Mouse (Mus musculus) brain, embryonic 18.5 days (tissue): ENCODE measurements at regions not wholly inside any gene's neighbourhood (a gene's known extent, or its start where the extent isn't known, plus 50 kb on each side); places are given as distances from the start of the nearest gene placed in this dataset.

Experiments used
- DNase-seq: peaks from one replicate; pipeline ENCODE4 v3.0.0-alpha.2; 2012; ENCODE audit warnings: low read depth, low spot score

DNA sequence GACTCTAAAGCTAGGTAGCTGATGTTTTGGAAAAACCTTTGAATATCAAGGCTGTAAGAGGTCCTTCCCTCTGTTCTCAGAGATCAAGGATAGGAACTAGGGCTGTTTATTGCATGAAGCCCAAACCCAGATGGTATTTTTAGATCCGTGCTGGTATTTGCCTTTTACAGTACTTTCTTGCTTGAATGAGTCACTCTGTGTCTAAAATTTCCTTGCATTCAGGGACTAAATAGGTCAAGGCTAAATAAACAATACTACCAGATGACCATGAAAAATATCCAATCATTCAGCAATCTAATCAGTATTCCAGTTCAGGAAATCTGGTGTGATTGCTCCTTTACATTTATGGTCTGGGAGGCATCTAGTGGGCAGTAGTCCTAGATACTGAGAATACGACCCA, 243.6 kb downstream of the Btg1 start:
- DNase-seq: no peak

DNA sequence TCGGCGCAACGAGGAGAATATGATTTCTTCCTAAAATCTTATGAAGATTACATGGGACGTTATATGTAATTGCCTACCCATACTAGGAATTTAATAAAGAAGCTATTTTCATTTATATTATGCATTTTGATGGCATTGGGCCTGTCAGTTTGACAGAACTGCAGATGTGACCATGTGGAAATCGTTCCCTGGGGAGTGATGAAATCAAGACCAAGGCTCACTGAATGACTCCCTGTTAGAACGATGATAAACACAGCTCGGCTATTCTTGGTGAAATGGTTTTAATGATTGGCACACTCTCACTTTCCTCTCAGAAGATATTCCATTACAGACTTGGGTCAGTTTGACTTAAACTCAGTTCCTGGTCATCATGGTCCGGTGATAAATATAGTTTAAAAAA, 246.4 kb downstream of the Btg1 start:
- no peak for DNase-seq

DNA sequence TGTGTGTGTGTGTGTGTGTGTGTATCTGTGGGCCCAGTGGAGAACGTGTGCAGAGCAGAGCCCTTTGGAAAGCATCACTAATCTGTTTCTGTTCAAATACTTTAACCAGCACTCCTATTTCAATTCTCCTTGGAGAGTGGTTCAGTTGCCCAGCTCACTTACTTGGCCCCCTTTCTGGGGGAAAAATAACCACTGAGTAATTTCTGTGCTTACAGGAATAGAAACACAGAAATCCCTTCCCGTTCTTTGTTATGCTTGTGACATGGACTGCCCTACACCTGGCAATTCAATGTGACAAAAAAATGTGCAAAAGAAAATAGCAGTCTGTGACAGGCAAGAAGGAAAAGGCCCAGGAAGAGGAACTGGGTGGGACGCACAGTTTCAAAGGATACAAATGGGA, 249.7 kb downstream of the Btg1 start:
- DNase-seq: no peak

DNA sequence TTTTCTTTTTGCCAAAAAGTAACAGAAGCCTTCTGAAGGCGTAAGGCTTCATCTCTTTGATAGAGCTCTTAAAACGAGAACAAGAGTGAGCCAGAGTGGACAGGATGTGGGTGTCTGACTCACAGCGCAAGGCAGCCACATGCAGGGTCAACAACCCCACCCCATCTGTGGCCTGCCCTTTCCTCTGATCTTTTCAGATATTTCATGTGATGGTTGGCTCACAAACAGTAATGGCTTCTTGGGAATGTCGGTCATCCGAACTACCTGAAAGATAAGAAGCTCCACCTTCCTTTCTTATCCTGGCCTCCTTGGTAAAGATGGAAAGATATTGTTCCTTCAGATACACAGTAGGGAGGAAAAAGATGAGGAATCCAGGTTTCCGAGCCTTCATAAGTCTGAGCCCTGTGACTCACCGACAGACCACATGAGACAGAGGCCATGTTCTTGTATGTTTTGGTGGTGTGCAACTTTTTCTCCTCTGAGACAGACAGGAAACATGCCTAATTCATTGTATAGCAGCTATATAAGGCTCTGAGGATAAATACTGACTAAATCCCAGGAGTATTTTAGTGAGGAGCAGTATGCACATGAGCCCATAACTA, 254.9 kb downstream of the Btg1 start:
- DNase-seq: no peak

DNA sequence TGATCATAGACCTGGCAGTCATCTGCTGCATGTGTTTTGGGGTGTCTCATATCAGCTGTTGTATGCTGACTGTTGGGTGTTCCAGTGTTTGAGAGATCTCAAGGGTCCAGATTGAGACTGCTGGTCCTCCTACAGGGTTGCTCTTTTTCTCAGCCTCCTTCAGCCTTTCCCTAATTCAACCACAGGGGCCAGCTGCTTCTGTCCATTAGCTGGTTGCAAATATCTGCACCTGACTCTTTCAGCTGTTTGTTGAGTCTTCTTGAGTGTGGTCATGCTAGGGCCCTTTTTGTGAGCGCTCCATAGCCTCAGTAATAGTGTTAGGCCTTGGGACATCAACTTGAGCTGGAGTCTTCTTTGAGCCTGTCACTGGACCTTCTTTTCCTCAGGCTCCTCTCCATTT, 257.8 kb downstream of the Btg1 start:
- no peak for DNase-seq

DNA sequence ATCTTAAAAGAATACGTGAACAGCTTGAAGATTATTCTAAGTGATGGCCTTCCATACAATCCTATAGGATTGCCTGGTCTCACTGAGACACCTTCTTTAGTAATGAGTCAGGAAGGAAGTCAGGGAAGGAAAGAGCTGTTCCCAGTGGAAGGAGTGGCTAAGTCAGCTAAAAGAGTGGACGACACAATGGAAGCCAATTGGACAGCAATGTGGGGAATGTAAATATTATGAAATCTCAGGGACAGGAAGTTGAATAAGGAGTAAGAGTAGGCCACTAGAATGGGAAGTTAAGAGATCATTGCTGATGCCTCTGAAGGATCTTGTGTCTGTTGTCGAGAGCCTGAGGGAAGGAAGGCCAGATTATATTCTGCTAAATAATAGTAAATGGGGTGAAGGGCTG, 258.9 kb downstream of the Btg1 start:
- no peak for DNase-seq

DNA sequence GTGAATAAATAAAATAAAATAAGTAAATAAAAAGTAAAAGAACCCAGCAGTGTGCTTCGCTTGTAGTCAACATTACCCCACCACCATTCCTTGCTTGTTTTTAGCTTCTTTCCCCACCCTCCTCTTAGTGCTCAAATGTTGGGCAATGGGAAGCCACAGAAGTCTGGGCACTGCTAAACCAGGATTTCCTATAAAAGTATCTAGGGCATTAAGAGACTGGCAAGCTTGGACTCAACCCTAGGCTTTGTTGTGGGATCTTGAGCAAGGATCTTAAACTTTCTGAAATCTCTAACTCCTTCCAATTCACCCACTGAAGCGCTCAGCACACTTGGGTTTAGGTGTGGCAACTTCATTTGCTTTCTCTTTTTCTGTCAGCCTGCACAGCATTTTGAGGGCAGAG, 262.6 kb downstream of the Btg1 start:
- DNase-seq: no peak

DNA sequence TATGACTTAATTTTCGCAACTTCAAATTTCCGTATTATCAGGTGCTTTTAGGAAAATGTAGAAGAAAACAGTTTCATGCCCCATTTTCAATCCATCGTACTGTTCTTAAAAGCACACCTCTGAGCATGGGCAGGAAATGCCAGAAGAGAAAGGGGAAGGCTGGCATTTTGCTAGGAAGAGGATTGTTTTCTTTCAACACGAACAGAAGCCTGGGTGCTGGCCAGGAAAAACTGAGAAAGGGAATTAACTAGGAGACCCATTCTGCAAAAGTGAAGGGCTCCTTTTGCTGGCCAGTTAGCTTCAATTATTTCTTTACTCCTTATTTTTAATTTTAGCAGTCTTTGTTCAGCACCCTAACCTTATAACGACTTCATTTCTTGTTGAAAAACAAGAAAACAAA, 264.0 kb downstream of the Btg1 start:
- DNase-seq: no peak

DNA sequence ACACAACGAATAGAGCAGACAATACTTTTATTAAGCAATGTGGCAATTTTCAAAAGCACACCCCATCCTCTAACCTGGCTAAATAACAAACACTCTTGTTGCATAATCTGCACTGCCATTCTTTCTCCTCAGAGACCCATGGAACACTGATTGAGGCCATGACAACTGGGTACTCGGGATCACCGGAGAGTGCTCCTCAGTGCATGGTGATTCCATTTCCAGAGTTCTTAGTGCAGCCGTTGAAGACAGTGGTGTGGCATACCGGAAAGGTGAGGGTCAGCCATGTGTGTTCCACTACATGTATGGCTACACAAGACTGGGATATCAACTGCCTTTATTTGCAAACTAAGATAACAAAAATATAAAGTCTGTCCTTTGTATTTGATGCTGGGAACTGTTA, 264.4 kb downstream of the Btg1 start:
- DNase-seq: no peak

DNA sequence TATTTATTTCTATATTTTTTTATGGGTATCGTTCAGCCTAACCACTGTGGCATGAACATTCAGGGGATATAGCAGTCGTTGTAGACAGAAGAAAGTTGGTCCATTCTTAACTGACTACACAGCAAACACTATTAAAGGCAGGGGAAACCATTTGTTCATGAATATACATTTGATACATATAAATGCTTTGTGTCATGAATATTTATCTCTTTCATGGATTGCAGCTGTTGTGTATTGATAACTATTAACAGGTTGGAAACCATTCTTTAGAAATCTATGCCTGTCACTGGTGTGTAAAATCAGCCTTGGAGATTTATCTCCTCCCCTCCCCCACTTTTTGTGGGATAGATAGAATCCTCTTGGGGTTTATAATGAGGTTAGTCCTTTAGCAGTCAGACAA, 264.9 kb downstream of the Btg1 start:
- no peak for DNase-seq

DNA sequence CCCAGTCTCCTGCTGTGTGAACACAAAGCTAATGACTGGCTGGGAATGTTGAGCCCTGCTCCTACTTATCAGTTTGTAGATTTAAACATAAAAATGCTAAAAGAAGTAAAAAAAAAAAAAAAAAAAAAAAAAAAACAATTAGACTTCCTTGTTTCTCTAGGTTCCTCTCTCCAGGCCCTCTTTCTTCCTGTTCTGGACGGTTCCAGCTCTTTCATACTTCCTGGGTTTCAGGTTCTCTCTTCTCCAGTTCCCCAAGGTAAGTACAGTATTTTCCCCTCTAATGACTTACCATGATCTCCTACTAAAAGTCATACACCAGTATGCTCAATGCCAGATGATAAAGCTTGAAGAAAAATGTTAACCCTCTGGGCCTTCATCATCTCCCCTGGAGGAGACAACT, 284.3 kb downstream of the Btg1 start:
- no peak for DNase-seq

DNA sequence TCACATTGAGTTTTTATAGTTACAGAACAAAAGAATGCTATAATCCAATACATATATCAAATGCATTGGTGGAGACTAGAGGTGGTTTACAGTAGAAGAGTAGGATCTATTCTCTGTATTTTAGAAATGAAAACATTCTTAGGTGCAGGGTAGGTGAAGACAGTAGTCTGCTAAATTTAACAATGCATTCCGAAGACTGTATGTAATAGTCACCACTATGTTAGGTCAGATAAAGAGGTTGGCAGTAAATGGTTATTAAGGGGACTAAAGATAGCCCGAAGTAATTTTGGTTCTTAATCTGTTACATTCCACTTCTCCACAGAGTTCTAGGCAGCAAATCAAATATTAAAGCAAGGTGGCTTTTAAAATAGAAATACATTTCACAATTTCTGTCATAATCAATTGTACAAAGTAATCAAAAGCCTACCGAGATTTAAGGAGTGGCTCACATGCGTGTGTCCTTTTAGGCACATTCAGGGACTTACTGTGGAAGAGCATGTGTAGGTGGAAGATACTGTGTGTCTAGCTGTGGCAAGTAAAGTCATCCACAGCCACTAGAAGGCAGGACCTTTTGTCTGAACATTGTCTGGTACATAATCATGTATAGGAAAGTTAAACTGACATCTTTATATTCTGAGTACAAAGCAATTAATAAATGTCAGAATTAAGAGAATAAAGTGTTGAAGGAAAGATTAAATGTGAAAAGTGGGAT, 288.4 kb downstream of the Btg1 start:
- no peak for DNase-seq

DNA sequence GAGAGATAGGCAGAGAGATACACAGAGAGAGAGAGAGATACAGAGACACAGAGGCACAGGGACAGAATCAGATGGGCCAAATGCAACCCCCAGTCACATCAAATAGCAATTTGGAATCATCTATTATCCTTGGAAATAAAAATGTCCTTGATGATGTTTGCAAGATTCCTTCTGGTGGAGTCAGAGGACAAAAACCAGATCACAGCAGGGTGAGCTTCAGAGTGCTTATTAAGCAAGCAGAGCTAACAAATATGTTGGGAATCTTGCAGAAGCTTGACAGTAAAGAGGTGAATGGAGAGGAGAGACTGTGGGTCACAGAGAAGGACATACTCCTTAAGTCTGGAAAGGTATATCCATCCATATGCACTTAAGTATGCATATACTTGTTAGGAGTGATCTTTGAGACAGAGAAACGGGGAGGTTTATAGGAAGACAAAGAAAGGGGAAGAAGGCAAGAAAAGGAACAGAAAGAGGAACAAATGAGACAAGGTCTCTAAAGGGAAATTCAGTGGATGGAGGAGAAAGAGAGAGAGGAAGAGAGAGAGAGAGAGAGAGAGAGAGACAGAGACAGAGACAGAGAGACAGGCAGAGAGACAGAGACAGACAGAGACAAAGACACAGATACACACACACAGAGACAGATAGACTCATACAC, 293.0 kb downstream of the Btg1 start:
- no peak for DNase-seq

DNA sequence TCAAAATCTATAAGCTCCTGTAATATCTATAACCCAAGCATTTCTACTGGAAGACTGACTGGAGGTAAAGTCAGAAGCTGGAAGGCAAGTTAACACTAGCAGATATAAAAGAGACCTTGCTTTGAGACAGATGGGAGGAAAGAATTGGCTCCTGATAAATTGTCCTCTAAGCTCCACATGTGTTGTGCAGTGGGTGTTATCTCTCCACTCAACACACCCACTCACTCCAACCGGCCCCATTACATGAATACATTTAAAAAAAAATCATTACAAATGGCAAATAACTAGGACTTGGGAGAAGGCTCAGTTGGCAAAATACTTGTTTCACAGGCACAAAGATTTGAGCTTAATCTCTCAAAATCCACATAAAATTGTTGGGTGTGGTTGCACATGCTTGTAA, 304.4 kb downstream of the Btg1 start:
- no peak for DNase-seq

DNA sequence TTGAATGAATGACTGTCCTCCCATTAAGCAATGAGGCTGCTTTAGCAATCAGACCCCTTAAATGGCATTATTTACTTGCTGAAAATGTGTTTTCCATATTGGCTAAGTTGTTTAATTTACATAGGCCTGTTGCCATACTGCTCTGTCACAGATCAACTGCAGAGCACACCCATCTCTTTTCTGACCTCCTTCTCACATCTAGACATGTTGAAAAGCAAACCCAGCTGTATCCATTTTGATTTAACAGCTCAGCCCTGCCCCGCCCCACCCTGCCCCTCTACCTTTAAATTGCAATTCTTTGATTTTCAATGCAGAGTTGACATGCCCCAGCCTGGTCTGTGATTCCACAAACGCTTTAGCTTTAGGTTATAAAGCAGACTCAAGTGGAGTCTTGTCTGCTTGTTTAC, 307.5 kb downstream of the Btg1 start:
- no peak for DNase-seq

DNA sequence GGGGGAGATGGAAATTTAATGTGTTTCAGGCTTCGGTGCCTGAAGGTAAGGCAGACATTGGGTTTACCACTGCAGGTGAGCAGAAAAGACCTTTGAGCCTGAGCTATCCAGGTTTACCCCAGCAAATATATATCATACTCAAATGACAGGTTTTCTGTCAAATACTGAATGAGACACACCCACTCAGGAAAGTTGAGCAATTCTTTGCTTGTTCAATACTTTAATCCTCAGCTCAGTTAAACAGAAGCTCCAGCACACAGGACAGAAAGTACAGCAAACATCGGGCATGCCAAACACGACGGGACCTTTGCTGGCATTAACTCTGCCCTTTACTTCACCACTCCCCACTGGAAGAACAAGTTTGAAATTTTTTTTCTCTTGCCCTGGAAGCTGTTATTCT, 307.9 kb downstream of the Btg1 start:
- no peak for DNase-seq

DNA sequence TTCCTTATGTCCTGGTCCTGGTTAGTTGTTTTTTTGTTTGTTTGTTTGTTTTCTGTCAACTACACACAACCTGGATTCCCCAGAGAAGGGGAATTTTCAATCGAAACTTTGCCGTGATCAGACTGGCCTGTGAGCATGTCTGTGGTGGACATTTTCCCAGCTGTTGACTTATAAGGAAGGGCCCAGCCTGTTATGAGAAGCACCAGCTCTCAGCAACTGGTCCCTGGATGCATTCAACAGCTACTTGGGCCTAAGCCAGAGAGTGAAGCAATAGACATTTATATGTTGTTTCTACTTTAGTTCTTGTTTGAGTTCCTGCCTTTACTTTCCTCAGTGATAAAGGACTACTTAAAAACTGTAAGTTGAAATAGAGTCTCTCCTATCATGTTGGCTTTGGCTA, 309.0 kb downstream of the Btg1 start:
- DNase-seq: no peak

DNA sequence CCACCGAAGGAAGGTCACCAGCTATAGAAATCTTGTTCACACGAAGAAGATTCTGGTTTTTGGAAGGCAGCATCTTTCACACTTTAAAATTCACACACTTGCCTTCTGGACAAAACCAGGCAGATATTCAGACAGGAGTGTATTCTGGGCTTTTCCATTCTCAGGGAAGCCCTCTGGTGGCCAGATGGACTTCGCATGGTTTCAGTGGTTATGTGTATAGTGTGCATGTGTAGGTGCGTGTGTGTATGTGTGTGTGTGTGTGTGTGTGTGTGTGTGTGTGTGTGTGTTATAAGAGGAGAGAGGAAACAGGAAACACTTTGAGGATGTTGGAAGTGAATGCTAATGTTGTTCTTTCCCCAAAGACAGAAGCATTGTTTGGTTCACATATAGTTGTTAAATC, 317.9 kb downstream of the Btg1 start:
- no peak for DNase-seq

DNA sequence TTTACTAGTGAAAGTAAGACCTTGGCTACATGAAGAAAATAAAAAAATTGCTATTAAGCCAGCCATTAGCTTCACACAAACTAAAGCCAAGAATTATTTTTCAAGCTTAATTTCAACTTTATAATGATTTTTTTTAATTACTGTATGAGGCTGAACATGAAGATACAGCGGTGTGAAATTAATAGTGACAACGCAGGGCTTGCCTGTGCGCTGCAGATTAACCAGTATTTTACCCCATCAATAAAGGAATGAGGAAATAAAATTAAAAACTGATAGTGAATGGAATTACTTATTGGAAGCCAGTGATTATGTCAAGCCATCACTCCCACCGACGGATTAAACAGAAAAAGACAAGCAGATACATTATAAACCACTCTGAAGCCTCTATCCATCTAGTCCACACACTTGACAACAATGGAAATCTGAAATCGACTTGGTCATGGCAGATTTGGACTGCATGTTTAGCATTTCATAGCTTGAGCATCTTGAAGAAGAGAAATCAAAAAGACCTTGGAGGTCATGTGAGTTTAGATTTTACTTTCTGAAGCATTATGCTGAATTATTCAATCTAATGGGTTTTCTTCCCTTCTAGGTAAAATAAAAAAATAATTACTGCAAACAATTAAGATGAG, 324.2 kb downstream of the Btg1 start:
- DNase-seq: no peak

DNA sequence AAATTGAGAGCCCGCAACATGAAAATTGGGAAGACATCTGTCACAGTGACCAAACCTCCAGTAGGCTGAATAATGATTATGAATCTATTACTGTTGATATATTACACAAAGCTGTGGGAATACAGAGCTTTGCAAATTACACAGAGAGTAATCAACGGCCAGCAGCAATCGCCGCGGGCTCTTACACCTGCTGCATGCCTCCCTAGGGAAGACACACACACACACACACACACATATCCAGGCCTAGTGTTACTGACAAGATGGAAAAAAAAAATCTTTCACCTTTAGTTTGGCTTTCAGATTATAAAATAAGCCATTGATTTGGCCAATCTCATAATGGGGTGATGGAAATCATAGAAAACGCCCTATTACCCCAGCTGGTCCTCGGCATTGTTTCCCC, 327.4 kb downstream of the Btg1 start:
- no peak for DNase-seq

DNA sequence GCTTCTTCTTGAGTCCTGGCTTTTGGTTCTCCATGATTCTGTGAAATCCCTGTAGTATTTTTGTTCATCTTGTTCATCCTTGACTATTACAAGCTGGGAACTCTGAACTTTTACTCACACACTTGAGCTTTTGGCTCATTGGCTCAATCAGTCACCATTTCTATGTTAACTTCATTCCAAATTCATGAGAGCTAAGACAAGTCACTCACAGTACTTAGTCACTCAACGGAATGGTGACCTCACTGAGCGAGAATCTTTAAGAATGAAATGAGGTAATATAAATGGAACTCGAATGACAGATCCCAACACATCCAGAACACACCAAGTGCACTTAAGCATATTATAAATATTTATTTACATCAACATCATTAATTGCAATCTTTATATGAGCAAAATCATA, 331.2 kb downstream of the Btg1 start:
- no peak for DNase-seq

DNA sequence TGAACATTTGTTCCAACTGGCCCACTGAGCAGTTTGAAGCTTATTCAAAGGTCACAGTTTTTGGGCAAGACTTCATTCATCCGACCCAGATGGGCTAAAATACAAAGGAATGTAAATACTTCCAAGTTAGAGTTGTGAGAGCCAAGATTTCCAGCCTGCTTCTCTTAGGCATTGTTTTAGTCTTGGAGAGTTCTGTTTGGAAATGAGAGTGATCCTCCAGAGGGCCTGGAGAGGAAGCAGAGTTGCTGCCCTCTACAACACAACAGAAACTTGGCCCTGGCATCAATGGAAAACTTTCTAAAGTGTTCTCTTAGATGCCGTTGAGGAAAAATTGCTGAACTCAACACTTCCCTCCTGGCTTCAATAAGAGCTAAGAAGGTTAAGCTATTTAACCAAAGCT, 332.1 kb downstream of the Btg1 start:
- no peak for DNase-seq
